Mouse (Mus musculus) MEL (cell line): ENCODE data around the gene Serpina5. TPM values are rescaled to one million over a fixed set of nuclear protein-coding genes. Genes with fewer than 3 reads are reported as not detected.

Experiments
- DNase-seq: peaks from one replicate; pipeline ENCODE4 v3.0.0; 2011; ENCODE audit warnings: low read depth, low spot score
- H3K27ac ChIP-seq: 2 replicates; pipeline ENCODE4 v1.5.1; 2012; ENCODE audit warnings: low read depth, mild to moderate bottlenecking, control low read depth, low read length, moderate library complexity; ENCODE audit not compliant: control insufficient read depth
- H3K27me3 ChIP-seq, 2 experiments: fragments of 150-350 bp in 1 of 2; sonication (generic) in 1 of 2; 2 replicates each; pipeline ENCODE4 v1.6.1; 2012; ENCODE audit warnings: low read length in 2 of 2, mild to moderate bottlenecking in 2 of 2, improper control_type of control experiment in 1 of 2, moderate library complexity in 1 of 2; ENCODE audit not compliant: insufficient read depth in 2 of 2, control insufficient read depth in 1 of 2
- H3K36me3 ChIP-seq, 2 experiments: 2 replicates each; pipeline ENCODE4 v1.6.1; 2012 to 2014; ENCODE audit warnings: low read length in 2 of 2, improper control_type of control experiment in 1 of 2, inconsistent platforms in 1 of 2, mild to moderate bottlenecking in 1 of 2; ENCODE audit not compliant: insufficient read depth in 2 of 2, control insufficient read depth in 1 of 2
- H3K4me1 ChIP-seq, 2 experiments: fragments of 150-350 bp in 1 of 2; sonication (generic) in 1 of 2; 2 replicates each; pipeline ENCODE4 v1.6.1; 2012; ENCODE audit warnings: low read length in 2 of 2, improper control_type of control experiment in 1 of 2, mild to moderate bottlenecking in 1 of 2; ENCODE audit not compliant: insufficient read depth in 2 of 2, control insufficient read depth in 1 of 2
- H3K4me3 ChIP-seq, 2 experiments: fragments of 150-350 bp in 1 of 2; sonication (generic) in 1 of 2; 2 replicates each; pipeline ENCODE4 v1.5.1; 2012; ENCODE audit warnings: low read depth in 2 of 2, low read length in 2 of 2, mild to moderate bottlenecking in 2 of 2, moderate library complexity in 2 of 2, control low read depth in 1 of 2, improper control_type of control experiment in 1 of 2; ENCODE audit not compliant: control insufficient read depth in 1 of 2, insufficient read depth in 1 of 2
- H3K79me2 ChIP-seq: 2 replicates; pipeline ENCODE4 v1.6.1; 2012; ENCODE audit warnings: mild to moderate bottlenecking, low read length, moderate library complexity; ENCODE audit not compliant: control insufficient read depth, poor library complexity, insufficient read depth
- H3K9ac ChIP-seq: 2 replicates; pipeline ENCODE4 v1.6.1; 2012; ENCODE audit warnings: low read depth, mild to moderate bottlenecking, control low read depth, low read length, moderate library complexity; ENCODE audit not compliant: control insufficient read depth, poor library complexity, severe bottlenecking
- H3K9me3 ChIP-seq: fragments of 150-350 bp; sonication (generic); replicated peaks from 2 replicates; pipeline ENCODE4 v1.6.1; 2012; ENCODE audit warnings: mild to moderate bottlenecking, low read length, improper control_type of control experiment, moderate library complexity; ENCODE audit not compliant: insufficient read depth
- BHLHE40 ChIP-seq: IDR thresholded peaks from 2 replicates; pipeline ENCODE4 v1.6.1; 2012; ENCODE audit warnings: low read depth, mild to moderate bottlenecking, inconsistent platforms, low read length, improper control_type of control experiment, borderline replicate concordance
- CHD2 ChIP-seq: IDR thresholded peaks from 2 replicates; pipeline ENCODE4 v1.6.1; 2011; ENCODE audit warnings: low read length, improper control_type of control experiment
- E2F4 ChIP-seq: IDR thresholded peaks from 2 replicates; pipeline ENCODE4 v1.6.1; 2011; ENCODE audit warnings: low read depth, low read length, improper control_type of control experiment, borderline replicate concordance
- ELF1 ChIP-seq: IDR thresholded peaks from 2 replicates; pipeline ENCODE4 v1.6.1; 2014; ENCODE audit warnings: low read depth, mild to moderate bottlenecking, inconsistent platforms, low read length, improper control_type of control experiment, moderate library complexity
- GATA1 ChIP-seq: IDR thresholded peaks from 2 replicates; pipeline ENCODE4 v1.6.1; 2011; ENCODE audit warnings: low read depth, low read length, improper control_type of control experiment
- HCFC1 ChIP-seq: IDR thresholded peaks from 2 replicates; pipeline ENCODE4 v1.6.1; 2012; ENCODE audit warnings: low read depth, mild to moderate bottlenecking, inconsistent platforms, low read length, improper control_type of control experiment, moderate library complexity
- MAFK ChIP-seq: IDR thresholded peaks from 2 replicates; pipeline ENCODE4 v1.6.1; 2011; ENCODE audit warnings: low read depth, mild to moderate bottlenecking, low read length, improper control_type of control experiment, borderline replicate concordance
- MAX ChIP-seq: IDR thresholded peaks from 2 replicates; pipeline ENCODE4 v1.6.1; 2011; ENCODE audit warnings: low read length, improper control_type of control experiment
- MAZ ChIP-seq: IDR thresholded peaks from 2 replicates; pipeline ENCODE4 v1.6.1; 2012; ENCODE audit warnings: low read depth, mild to moderate bottlenecking, inconsistent platforms, low read length, improper control_type of control experiment
- MEF2A ChIP-seq: IDR thresholded peaks from 2 replicates; pipeline ENCODE4 v1.6.1; 2014; ENCODE audit warnings: low read depth, mild to moderate bottlenecking, inconsistent platforms, low read length, improper control_type of control experiment; ENCODE audit not compliant: poor library complexity, insufficient replicate concordance, severe bottlenecking; ENCODE audit errors: extremely low read depth
- MXI1 ChIP-seq: IDR thresholded peaks from 2 replicates; pipeline ENCODE4 v1.6.1; 2011; ENCODE audit warnings: mild to moderate bottlenecking, low read depth, low read length, improper control_type of control experiment
- NRF1 ChIP-seq: IDR thresholded peaks from 2 replicates; pipeline ENCODE4 v1.6.1; 2014; ENCODE audit warnings: low read depth, mild to moderate bottlenecking, inconsistent platforms, low read length, improper control_type of control experiment, moderate library complexity; ENCODE audit not compliant: poor library complexity, insufficient read depth, severe bottlenecking
- POLR2AphosphoS2 ChIP-seq: IDR thresholded peaks from 2 replicates; pipeline ENCODE4 v1.6.1; 2011; ENCODE audit warnings: low read length, improper control_type of control experiment
- POLR2AphosphoS5 ChIP-seq: IDR thresholded peaks from 2 replicates; pipeline ENCODE4 v1.6.1; 2012; ENCODE audit warnings: low read depth, borderline replicate concordance, mild to moderate bottlenecking, inconsistent platforms, low read length, moderate library complexity, mixed read lengths
- RCOR1 ChIP-seq: IDR thresholded peaks from 2 replicates; pipeline ENCODE4 v1.6.1; 2012; ENCODE audit warnings: low read depth, mild to moderate bottlenecking, inconsistent platforms, low read length, improper control_type of control experiment
- SIN3A ChIP-seq: IDR thresholded peaks from 2 replicates; pipeline ENCODE4 v1.6.1; 2012; ENCODE audit warnings: low read length, improper control_type of control experiment, inconsistent platforms
- SMC3 ChIP-seq: IDR thresholded peaks from 2 replicates; pipeline ENCODE4 v1.6.1; 2011; ENCODE audit warnings: low read depth, low read length, improper control_type of control experiment
- TAL1 ChIP-seq: IDR thresholded peaks from 2 replicates; pipeline ENCODE4 v1.6.1; 2012; ENCODE audit warnings: mild to moderate bottlenecking, inconsistent platforms, low read length, moderate library complexity, mixed read lengths
- TBP ChIP-seq: IDR thresholded peaks from 2 replicates; pipeline ENCODE4 v1.8.0; 2011; ENCODE audit warnings: low read depth, low read length, improper control_type of control experiment
- TCF12 ChIP-seq: IDR thresholded peaks from 2 replicates; pipeline ENCODE4 v1.6.1; 2014; ENCODE audit warnings: low read depth, mild to moderate bottlenecking, inconsistent platforms, low read length, improper control_type of control experiment, moderate library complexity
- USF1 ChIP-seq: IDR thresholded peaks from 2 replicates; pipeline ENCODE4 v1.6.1; 2014; ENCODE audit warnings: low read depth, mild to moderate bottlenecking, inconsistent platforms, low read length, improper control_type of control experiment, moderate library complexity
- ZKSCAN1 ChIP-seq: IDR thresholded peaks from 2 replicates; pipeline ENCODE4 v1.6.1; 2012; ENCODE audit warnings: low read depth, mild to moderate bottlenecking, inconsistent platforms, low read length, improper control_type of control experiment, moderate library complexity
- ZMIZ1 ChIP-seq: IDR thresholded peaks from 2 replicates; pipeline ENCODE4 v1.6.1; 2012; ENCODE audit warnings: low read depth, mild to moderate bottlenecking, inconsistent platforms, low read length, improper control_type of control experiment, moderate library complexity
- polyA plus RNA-seq, 2 experiments: library from polyadenylated mRNA; stranded (reverse) in 1 of 2; unstranded in 1 of 2; fragments of >175 nt in 1 of 2; fragments of >200 nt in 1 of 2; gene quantifications; 2 replicates each; pipeline versions ENCODE4 v1.2.1 to v1.2.4; 2012; ENCODE audit warnings: low replicate concordance in 2 of 2, low read depth in 1 of 2; ENCODE audit not compliant: insufficient read length in 2 of 2, insufficient read depth in 1 of 2, missing spikeins in 1 of 2
- total RNA-seq: library from RNA; depleted of rRNA; stranded (reverse); fragments of 300-350 nt; gene quantifications from 2 replicates; pipeline ENCODE4 v1.2.3, GENCODE M21; 2012

Serpina5 gene
- total and polyA plus RNA-seq, 3 experiments = not detected

GRCm38 (mm10) chr12:104071708-104072107 lies 29.2 kb upstream of the Serpina5 start:
- DNase-seq = no peak
- no peaks in the 10 kb centered on the region for H3K36me3 ChIP-seq
- no peaks in the 10 kb centered on the region for H3K27me3 ChIP-seq
- no peaks in the 10 kb centered on the region for H3K4me1 ChIP-seq
- no peak overlapping the region for H3K27ac ChIP-seq
- no peaks in the 10 kb centered on the region for H3K79me2 ChIP-seq
- TF ChIP-seq ZKSCAN1 (no peak), ELF1 (no peak), TCF12 (no peak), NRF1 (no peak), E2F4 (no peak), POLR2AphosphoS2 (no peak), POLR2AphosphoS5 (no peak), BHLHE40 (no peak), MAX (no peak), SIN3A (no peak), RCOR1 (no peak), HCFC1 (no peak), MEF2A (no peak), ZMIZ1 (no peak), MAZ (no peak), USF1 (no peak), GATA1 (no peak), MAFK (no peak), SMC3 (no peak)
- H3K9me3 ChIP-seq = no peaks in the 10 kb centered on the region
- no peak overlapping the region for H3K9ac ChIP-seq
- no peak overlapping the region for H3K4me3 ChIP-seq

GRCm38 (mm10) chr12:104072286-104072685 lies 28.6 kb upstream of the Serpina5 start:
- Histone ChIP-seq H3K9ac (no peak overlapping the region), H3K9me3 (no peaks in the 10 kb centered on the region), H3K4me1 (no peaks in the 10 kb centered on the region), H3K79me2 (no peaks in the 10 kb centered on the region), H3K27me3 (no peaks in the 10 kb centered on the region), H3K27ac (no peak overlapping the region), H3K36me3 (no peaks in the 10 kb centered on the region), H3K4me3 (no peak overlapping the region)
- no peak for DNase-seq
- TF ChIP-seq ZMIZ1 = no peak
- TF ChIP-seq TAL1 = no peak
- TF ChIP-seq TCF12 = no peak
- no peak for TF ChIP-seq USF1
- no peak for TF ChIP-seq CHD2
- no peak for TF ChIP-seq MXI1
- no peak for TF ChIP-seq TBP
